Mouse (Mus musculus) CH12.LX (cell line): ENCODE results near the gene Krt222. TPM values are rescaled to one million over a fixed set of nuclear protein-coding genes. Genes with fewer than 3 reads are reported as not detected.

Experiments used
- DNase-seq: peaks from one replicate; pipeline ENCODE4 v3.0.0-alpha.2; 2013; ENCODE audit errors: extremely low read depth
- H3K27ac ChIP-seq: 2 replicates; pipeline ENCODE4 v1.5.1; 2012; ENCODE audit warnings: low read depth, mild to moderate bottlenecking, control low read depth, moderate library complexity; ENCODE audit not compliant: insufficient read depth
- H3K27me3 ChIP-seq: replicated peaks from 2 replicates; pipeline ENCODE3; 2012; ENCODE audit warnings: inconsistent platforms
- H3K36me3 ChIP-seq, 2 experiments: replicated peaks in 1 of 2; 2 replicates each; pipeline versions ENCODE3 to v1.6.1; 2012; ENCODE audit warnings: inconsistent platforms in 1 of 2, low read length in 1 of 2, mild to moderate bottlenecking in 1 of 2, mixed read lengths in 1 of 2, moderate library complexity in 1 of 2; ENCODE audit not compliant: control insufficient read depth in 1 of 2, insufficient read depth in 1 of 2
- H3K4me1 ChIP-seq, 2 experiments: 2 replicates each; pipeline ENCODE4 v1.6.1; 2012; ENCODE audit warnings: inconsistent platforms in 1 of 2, moderate library complexity in 1 of 2; ENCODE audit not compliant: insufficient read depth in 2 of 2, control insufficient read depth in 1 of 2
- H3K4me2 ChIP-seq: 2 replicates; pipeline ENCODE4 v1.6.1; 2012; ENCODE audit warnings: low read depth, mild to moderate bottlenecking, control low read depth; ENCODE audit not compliant: poor library complexity, insufficient read depth, severe bottlenecking
- H3K4me3 ChIP-seq, 3 experiments: fragments of 150-350 bp in 1 of 3; sonication (generic) in 1 of 3; replicated peaks in 1 of 3; 2 replicates each; pipeline versions ENCODE3 to v1.5.1; 2011 to 2012; ENCODE audit warnings: low read depth in 2 of 3, low read length in 2 of 3, mild to moderate bottlenecking in 2 of 3, moderate library complexity in 2 of 3, control low read depth in 1 of 3, improper control_type of control experiment in 1 of 3, inconsistent platforms in 1 of 3, mixed read lengths in 1 of 3; ENCODE audit not compliant: poor library complexity in 1 of 3
- H3K79me2 ChIP-seq: replicated peaks from 2 replicates; pipeline ENCODE4 v1.6.1; 2012; ENCODE audit warnings: mild to moderate bottlenecking, moderate library complexity; ENCODE audit not compliant: control insufficient read depth, poor library complexity, insufficient read depth, severe bottlenecking; ENCODE audit errors: extremely low read depth
- H3K9ac ChIP-seq: 2 replicates; pipeline ENCODE4 v1.6.1; 2012; ENCODE audit warnings: low read depth, mild to moderate bottlenecking, control low read depth, moderate library complexity; ENCODE audit not compliant: insufficient read depth
- H3K9me3 ChIP-seq: replicated peaks from 2 replicates; pipeline ENCODE3; 2012; ENCODE audit warnings: low read length, inconsistent platforms, mixed read lengths
- E2F4 ChIP-seq: IDR thresholded peaks from 2 replicates; pipeline ENCODE4 v1.6.1; 2011; ENCODE audit warnings: low read depth, low read length, improper control_type of control experiment; ENCODE audit not compliant: insufficient replicate concordance
- EP300 ChIP-seq: IDR thresholded peaks from 2 replicates; pipeline ENCODE4 v1.6.1; 2011; ENCODE audit warnings: low read length, improper control_type of control experiment
- ETS1 ChIP-seq: conservative IDR thresholded peaks from 2 replicates; pipeline ENCODE4 v1.6.1; 2012; ENCODE audit warnings: low read depth, mild to moderate bottlenecking, inconsistent platforms, low read length, improper control_type of control experiment, moderate library complexity
- HCFC1 ChIP-seq: IDR thresholded peaks from 2 replicates; pipeline ENCODE4 v1.6.1; 2012; ENCODE audit warnings: low read depth, mild to moderate bottlenecking, inconsistent platforms, low read length, improper control_type of control experiment
- JUND ChIP-seq: conservative IDR thresholded peaks from 2 replicates; pipeline ENCODE4 v1.6.1; 2011; ENCODE audit warnings: low read depth, low read length, improper control_type of control experiment
- MAFK ChIP-seq: IDR thresholded peaks from 2 replicates; pipeline ENCODE4 v1.6.1; 2011; ENCODE audit warnings: low read length, improper control_type of control experiment; ENCODE audit not compliant: insufficient replicate concordance
- MAX ChIP-seq: IDR thresholded peaks from 2 replicates; pipeline ENCODE4 v1.6.1; 2011; ENCODE audit warnings: low read length, improper control_type of control experiment
- MAZ ChIP-seq: IDR thresholded peaks from 2 replicates; pipeline ENCODE4 v1.6.1; 2012; ENCODE audit warnings: low read depth, mild to moderate bottlenecking, inconsistent platforms, low read length, improper control_type of control experiment, moderate library complexity
- MEF2A ChIP-seq: IDR thresholded peaks from 2 replicates; pipeline ENCODE4 v1.6.1; 2014; ENCODE audit warnings: low read depth, mild to moderate bottlenecking, inconsistent platforms, low read length, improper control_type of control experiment, borderline replicate concordance
- MYC ChIP-seq: IDR thresholded peaks from 2 replicates; pipeline ENCODE4 v1.6.1; 2011; ENCODE audit warnings: low read depth, mild to moderate bottlenecking, improper control_type of control experiment, low read length
- NRF1 ChIP-seq: IDR thresholded peaks from 2 replicates; pipeline ENCODE4 v1.6.1; 2014; ENCODE audit warnings: low read depth, mild to moderate bottlenecking, inconsistent platforms, low read length, improper control_type of control experiment, moderate library complexity
- POLR2A ChIP-seq: IDR thresholded peaks from 2 replicates; pipeline ENCODE4 v1.6.1; 2011; ENCODE audit warnings: low read depth, mild to moderate bottlenecking, improper control_type of control experiment, low read length
- POLR2AphosphoS2 ChIP-seq: IDR thresholded peaks from 2 replicates; pipeline ENCODE4 v1.6.1; 2011; ENCODE audit warnings: low read depth, low read length, improper control_type of control experiment
- RAD21 ChIP-seq: IDR thresholded peaks from 2 replicates; pipeline ENCODE4 v1.6.1; 2011; ENCODE audit warnings: low read depth, mild to moderate bottlenecking, low read length, improper control_type of control experiment, moderate library complexity
- SMC3 ChIP-seq: IDR thresholded peaks from 2 replicates; pipeline ENCODE4 v1.6.1; 2011; ENCODE audit warnings: low read depth, low read length, improper control_type of control experiment
- TBP ChIP-seq: conservative IDR thresholded peaks from 2 replicates; pipeline ENCODE4 v1.6.1; 2011; ENCODE audit warnings: low read depth, low read length, improper control_type of control experiment
- TCF12 ChIP-seq: IDR thresholded peaks from 2 replicates; pipeline ENCODE4 v1.6.1; 2014; ENCODE audit warnings: low read depth, mild to moderate bottlenecking, inconsistent platforms, low read length, improper control_type of control experiment
- UBTF ChIP-seq: IDR thresholded peaks from 2 replicates; pipeline ENCODE4 v1.6.1; 2012; ENCODE audit warnings: low read depth, mild to moderate bottlenecking, inconsistent platforms, low read length, improper control_type of control experiment, moderate library complexity
- ZMIZ1 ChIP-seq: IDR thresholded peaks from 2 replicates; pipeline ENCODE4 v1.6.1; 2012; ENCODE audit warnings: low read depth, mild to moderate bottlenecking, inconsistent platforms, low read length, improper control_type of control experiment
- dilution Hi-C: fragments of 300-500 bp; cut with MboI; formaldehyde crosslinking; loops from 2 replicates; pipeline ENCODE4 v1.14.3; 2020; ENCODE audit warnings: low sequenced_read_pairs; ENCODE audit not compliant: extremely low pct_unique_long_range_greater_than_20kb, extremely low pct_ligation_motif_present
- in situ Hi-C: fragments of 300-500 bp; cut with MboI; formaldehyde crosslinking; loops from 3 replicates; pipeline ENCODE4 v1.14.3; 2019; ENCODE audit warnings: low sequenced_read_pairs, low pct_ligation_motif_present, low pct_unique_long_range_greater_than_20kb, mixed read lengths
- polyA plus RNA-seq: library from polyadenylated mRNA; unstranded; fragments of >175 nt; gene quantifications from 2 replicates; pipeline ENCODE4 v1.2.1, GENCODE M21; 2012; ENCODE audit warnings: low read depth; ENCODE audit not compliant: insufficient read length
- total RNA-seq, 2 experiments: library from RNA; depleted of rRNA; stranded (reverse); fragments of 300-350 nt in 1 of 2; fragments of >200 nt in 1 of 2; gene quantifications; 2 replicates each; pipeline ENCODE4 v1.2.3; 2012 to 2014

The Krt222 gene
- total and polyA plus RNA-seq, 3 experiments: 22.0 to 24.4 (median 22.9) TPM

- H3K4me2 ChIP-seq: no peak overlapping the region
- TF ChIP-seq ZMIZ1 (0 out of 2 replicates have a peak, but pooled peaks have one; percentile 28), POLR2AphosphoS2 (peak; percentile 92), TBP (no peak)
- peaks cover 6 to 11% of the 10 kb centered on the region in 2 experiments; a peak in 3 of 4 replicates for H3K4me1 ChIP-seq
- no peak for DNase-seq
- H3K4me3 ChIP-seq: no peak overlapping the region
- no peak overlapping the region for H3K27ac ChIP-seq
- no peaks in the 10 kb centered on the region for H3K79me2 ChIP-seq
- peaks cover 40 to 51% of the 10 kb centered on the region in 2 experiments for H3K36me3 ChIP-seq
- no peaks in the 10 kb centered on the region for H3K27me3 ChIP-seq
- dilution Hi-C loops (no loop called here), in situ Hi-C loops (no loop called here)
- H3K9me3 ChIP-seq: no peaks in the 10 kb centered on the region
- H3K9ac ChIP-seq: no peak overlapping the region
Measured at GRCm38 (mm10) chr11:99208105-99208669, 35.7 kb downstream of the Krt222 start.

- no peak for DNase-seq
- no peaks in the 10 kb centered on the region for H3K79me2 ChIP-seq
- peaks cover 8 to 13% of the 10 kb centered on the region in 2 experiments; a peak in 3 of 4 replicates for H3K4me1 ChIP-seq
- no peak overlapping the region for H3K4me3 ChIP-seq
- H3K36me3 ChIP-seq: peaks cover 32 to 43% of the 10 kb centered on the region in 2 experiments
- TF ChIP-seq MAX: no peak
- TF ChIP-seq TCF12: no peak
- TF ChIP-seq MYC: no peak
- TF ChIP-seq RAD21: no peak
- no peak for TF ChIP-seq EP300
- no peak for TF ChIP-seq E2F4
- no peak for TF ChIP-seq SMC3
- TF ChIP-seq ZMIZ1: no peak
- no peak for TF ChIP-seq NRF1
- no peak for TF ChIP-seq JUND
- TF ChIP-seq MAFK: no peak
- TF ChIP-seq HCFC1: no peak
- no peak for TF ChIP-seq ETS1
- TF ChIP-seq MEF2A: no peak
- no peak for TF ChIP-seq POLR2A
- no peak for TF ChIP-seq UBTF
- TF ChIP-seq MAZ: no peak
- TF ChIP-seq TBP: no peak
- no peak overlapping the region for H3K4me2 ChIP-seq
- dilution Hi-C loops (no loop called here), in situ Hi-C loops (no loop called here)
- H3K9me3 ChIP-seq: no peaks in the 10 kb centered on the region
- no peak overlapping the region for H3K27ac ChIP-seq
- no peak overlapping the region for H3K9ac ChIP-seq
- no peaks in the 10 kb centered on the region for H3K27me3 ChIP-seq
Measured at GRCm38 (mm10) chr11:99207449-99207848, 36.4 kb downstream of the Krt222 start.
